Mouse (Mus musculus) stomach, embryonic 14.5 days (tissue): ENCODE measurements around the gene Ovol3. TPM values are rescaled to one million over a fixed set of nuclear protein-coding genes. Genes with fewer than 3 reads are reported as not detected.

Experiments
- ATAC-seq: fragments of 200-750 bp; cut with Nextera tagmentation; 2 replicates; pipeline ENCODE4 v1.8.0; 2017; ENCODE audit warnings: low read depth, moderate TSS enrichment; ENCODE audit not compliant: insufficient number of reproducible peaks, insufficient read depth, low FRiP score
- H3K27ac ChIP-seq: fragments of 300-500 bp; sonication (generic); 2 replicates; pipeline ENCODE4 v1.5.1; 2014; ENCODE audit warnings: mild to moderate bottlenecking, low read length, moderate library complexity, mixed read lengths
- H3K27me3 ChIP-seq: fragments of 300-500 bp; sonication (generic); 2 replicates; pipeline ENCODE4 v1.6.1; 2014; ENCODE audit warnings: low read length, control low read depth, mixed read lengths; ENCODE audit not compliant: control insufficient read depth, insufficient read depth
- H3K36me3 ChIP-seq: fragments of 300-500 bp; sonication (generic); 2 replicates; pipeline ENCODE4 v1.6.1; 2014; ENCODE audit warnings: mild to moderate bottlenecking, control low read depth, low read length, moderate library complexity, mixed read lengths; ENCODE audit not compliant: control insufficient read depth, insufficient read depth
- H3K4me1 ChIP-seq: fragments of 300-500 bp; sonication (generic); 2 replicates; pipeline ENCODE4 v1.6.1; 2014; ENCODE audit warnings: low read length, control low read depth, mixed read lengths; ENCODE audit not compliant: control insufficient read depth, insufficient read depth
- H3K4me2 ChIP-seq: fragments of 300-500 bp; sonication (generic); replicated peaks from 2 replicates; pipeline ENCODE4 v1.6.1; 2014; ENCODE audit warnings: low read depth, low read length, control low read depth
- H3K4me3 ChIP-seq: fragments of 300-500 bp; sonication (generic); 2 replicates; pipeline ENCODE4 v1.5.1; 2014; ENCODE audit warnings: low read depth, low read length, control low read depth
- H3K9ac ChIP-seq: fragments of 300-500 bp; sonication (generic); replicated peaks from 2 replicates; pipeline ENCODE4 v1.6.1; 2014; ENCODE audit warnings: low read depth, mild to moderate bottlenecking, control low read depth, low read length, moderate library complexity, mixed read lengths
- H3K9me3 ChIP-seq: fragments of 300-500 bp; sonication (generic); 2 replicates; pipeline ENCODE4 v1.6.1; 2016; ENCODE audit warnings: low read depth, low read length, control low read depth; ENCODE audit not compliant: control insufficient read depth
- WGBS: fragments of 180-500 bp; shearing (Covaris S2); extraction: QIAGEN DNeasy Blood & Tissue Kit; methylation state at CpG from one replicate; pipeline ENCODE4 v1.1.7; 2014; 5-methylcytosine and 5-hydroxymethylcytosine counted together
- polyA plus RNA-seq: library from polyadenylated mRNA; unstranded; fragments of >200 nt; fragmentation: Nextera tagmentation; extraction: Ambion mirVana; gene quantifications from 2 replicates; pipeline ENCODE4 v1.2.1, GENCODE M21; 2014

The Ovol3 gene
- polyA plus RNA-seq: not detected in 2 replicates

- WGBS: 77% methylated on average over 4 of the region's 4 CpGs
- Histone ChIP-seq H3K27me3 (no peaks in the 10 kb centered on the region), H3K4me2 (no peak within 1 kb of the TSS), H3K9ac (no peak within 1 kb of the TSS), H3K36me3 (peaks cover 10% of the 10 kb centered on the region), H3K9me3 (no peaks in the 10 kb centered on the region), H3K4me3 (no peak within 1 kb of the TSS), H3K27ac (no peak within 1 kb of the TSS), H3K4me1 (peaks cover 14% of the 10 kb centered on the region; the same call in 1 of the 2 replicates)
- ATAC-seq: no peak
Observed at GRCm38 (mm10) chr7:30235625-30236024, at the start of gene Ovol3. TSS of gene Ovol3 (minus strand) at chr7:30235725.

GRCm38 (mm10) chr7:30282740-30283139, 47.2 kb upstream of the Ovol3 start:
- Histone ChIP-seq H3K4me2 (no peak overlapping the region), H3K36me3 (no peaks in the 10 kb centered on the region), H3K4me3 (no peak overlapping the region), H3K4me1 (peaks cover 3% of the 10 kb centered on the region; the same call in 1 of the 2 replicates), H3K9ac (no peak overlapping the region), H3K27ac (no peak overlapping the region), H3K27me3 (no peaks in the 10 kb centered on the region), H3K9me3 (no peaks in the 10 kb centered on the region)
- ATAC-seq: no peak
- WGBS: 82% methylated on average over 7 of the region's 7 CpGs

- Histone ChIP-seq H3K4me1 (peaks cover 3% of the 10 kb centered on the region; the same call in 1 of the 2 replicates), H3K27me3 (no peaks in the 10 kb centered on the region), H3K9ac (no peak overlapping the region), H3K36me3 (no peaks in the 10 kb centered on the region), H3K4me2 (no peak overlapping the region; the same call in 1 of the 2 replicates), H3K4me3 (no peak overlapping the region), H3K27ac (peak overlapping the region; percentile 96; the same call in 1 of the 2 replicates), H3K9me3 (no peaks in the 10 kb centered on the region)
- WGBS: 71% methylated on average over 4 of the region's 4 CpGs
- no peak for ATAC-seq
Observed at GRCm38 (mm10) chr7:30281522-30281921, 46.0 kb upstream of the Ovol3 start.

- Histone ChIP-seq H3K4me2 (peak overlapping the region; percentile 85), H3K9me3 (no peaks in the 10 kb centered on the region), H3K27me3 (no peaks in the 10 kb centered on the region), H3K4me3 (peak overlapping the region; percentile 78), H3K4me1 (peaks cover 3% of the 10 kb centered on the region; the same call in 1 of the 2 replicates), H3K36me3 (no peaks in the 10 kb centered on the region), H3K27ac (peak overlapping the region; percentile 96), H3K9ac (no peak overlapping the region)
- 1% methylated on average over 20 of the region's 20 CpGs for WGBS
- peak; percentile 83 for ATAC-seq
Observed at GRCm38 (mm10) chr7:30280670-30281138, 45.2 kb upstream of the Ovol3 start.

- under 1% methylated on average over 49 of the region's 49 CpGs for WGBS
- Histone ChIP-seq H3K9ac (peak within 1 kb of the TSS; percentile 46; the same call in 1 of the 2 replicates), H3K4me3 (peak within 1 kb of the TSS; percentile 78), H3K27ac (peak within 1 kb of the TSS; percentile 96), H3K4me2 (peak within 1 kb of the TSS; percentile 85), H3K27me3 (no peaks in the 10 kb centered on the region), H3K9me3 (no peaks in the 10 kb centered on the region), H3K36me3 (no peaks in the 10 kb centered on the region), H3K4me1 (peaks cover 3% of the 10 kb centered on the region; the same call in 1 of the 2 replicates)
- ATAC-seq: peak; percentile 95
Observed at GRCm38 (mm10) chr7:30279951-30280669, 44.6 kb upstream of the Ovol3 start, which contains the start of the genes Thap8 and Wdr62. TSS of gene Thap8 (plus strand) at chr7:30280094. TSS of gene Wdr62 (minus strand) at chr7:30280419.

- WGBS: 0% methylated on average over 6 of the region's 6 CpGs
- ATAC-seq: no peak
- Histone ChIP-seq H3K4me2 (peak overlapping the region; percentile 85), H3K9me3 (no peaks in the 10 kb centered on the region), H3K27ac (peak overlapping the region; percentile 96; the same call in 1 of the 2 replicates), H3K4me3 (peak overlapping the region; percentile 78), H3K36me3 (no peaks in the 10 kb centered on the region), H3K4me1 (peaks cover 3% of the 10 kb centered on the region; the same call in 1 of the 2 replicates), H3K27me3 (no peaks in the 10 kb centered on the region), H3K9ac (no peak overlapping the region)
Observed at GRCm38 (mm10) chr7:30279536-30279935, 44.0 kb upstream of the Ovol3 start.

GRCm38 (mm10) chr7:30278911-30279310, 43.4 kb upstream of the Ovol3 start:
- no peak overlapping the region for H3K4me3 ChIP-seq

GRCm38 (mm10) chr7:30274383-30274782, 38.9 kb upstream of the Ovol3 start:
- Histone ChIP-seq H3K4me1 (peaks cover 3% of the 10 kb centered on the region; the same call in 1 of the 2 replicates), H3K9me3 (no peaks in the 10 kb centered on the region), H3K9ac (no peak overlapping the region), H3K4me3 (no peak overlapping the region), H3K36me3 (peaks cover 3% of the 10 kb centered on the region; the same call in 1 of the 2 replicates), H3K27ac (no peak overlapping the region), H3K4me2 (no peak overlapping the region), H3K27me3 (no peaks in the 10 kb centered on the region)
- ATAC-seq: no peak
- 43% methylated on average over 6 of the region's 6 CpGs for WGBS

More at GRCm38 (mm10) chr7:30278911-30279310, 43.4 kb upstream of the Ovol3 start:
- Histone ChIP-seq H3K36me3 (no peaks in the 10 kb centered on the region), H3K4me2 (no peak overlapping the region), H3K9ac (no peak overlapping the region), H3K4me1 (peaks cover 3% of the 10 kb centered on the region; the same call in 1 of the 2 replicates), H3K9me3 (no peaks in the 10 kb centered on the region), H3K27me3 (no peaks in the 10 kb centered on the region), H3K27ac (no peak overlapping the region)
- WGBS: 51% methylated on average over 2 of the region's 2 CpGs
- ATAC-seq: no peak
